Mouse (Mus musculus) neutrophil, adult 5-6 weeks (primary cell): ENCODE data around the gene Ppard. TPM values are rescaled to one million over a fixed set of nuclear protein-coding genes. Genes with fewer than 3 reads are reported as not detected.
A peak's percentile ranks its signal among the peaks of the same experiment; 100 is the strongest.
"Not testable (repeated sequence)": the region's sequence is repeated elsewhere in the genome, so short reads cannot be mapped to it uniquely, and the experiment has no call there.

Experiments
- ATAC-seq: fragments of 151-379, 151-347 bp; 2 replicates; pipeline ENCODE4 v1.8.0; 2017; ENCODE audit warnings: mild to moderate bottlenecking, moderate TSS enrichment; ENCODE audit not compliant: insufficient number of reproducible peaks, poor library complexity, low FRiP score, severe bottlenecking; ENCODE audit errors: extremely low read depth
- total RNA-seq: library from RNA; stranded (forward); fragments of 200-1000 nt; gene quantifications from 2 replicates; pipeline ENCODE4 v1.2.3, GENCODE M21; 2017

Ppard gene
- total RNA-seq, 1 experiment from 2014 or later = 19.4 TPM

DNA sequence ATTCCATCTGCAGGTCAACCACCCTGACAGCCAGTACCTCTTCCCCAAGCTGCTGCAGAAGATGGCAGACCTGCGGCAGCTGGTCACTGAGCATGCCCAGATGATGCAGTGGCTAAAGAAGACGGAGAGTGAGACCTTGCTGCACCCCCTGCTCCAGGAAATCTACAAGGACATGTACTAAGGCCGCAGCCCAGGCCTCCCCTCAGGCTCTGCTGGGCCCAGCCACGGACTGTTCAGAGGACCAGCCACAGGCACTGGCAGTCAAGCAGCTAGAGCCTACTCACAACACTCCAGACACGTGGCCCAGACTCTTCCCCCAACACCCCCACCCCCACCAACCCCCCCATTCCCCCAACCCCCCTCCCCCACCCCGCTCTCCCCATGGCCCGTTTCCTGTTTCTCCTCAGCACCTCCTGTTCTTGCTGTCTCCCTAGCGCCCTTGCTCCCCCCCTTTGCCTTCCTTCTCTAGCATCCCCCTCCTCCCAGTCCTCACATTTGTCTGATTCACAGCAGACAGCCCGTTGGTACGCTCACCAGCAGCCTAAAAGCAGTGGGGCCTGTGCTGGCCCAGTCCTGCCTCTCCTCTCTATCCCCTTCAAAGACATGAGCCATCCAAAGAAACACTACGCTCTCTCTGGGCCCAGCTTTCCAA, 67.3 kb downstream of the Ppard start:
- ATAC-seq = no peak

DNA sequence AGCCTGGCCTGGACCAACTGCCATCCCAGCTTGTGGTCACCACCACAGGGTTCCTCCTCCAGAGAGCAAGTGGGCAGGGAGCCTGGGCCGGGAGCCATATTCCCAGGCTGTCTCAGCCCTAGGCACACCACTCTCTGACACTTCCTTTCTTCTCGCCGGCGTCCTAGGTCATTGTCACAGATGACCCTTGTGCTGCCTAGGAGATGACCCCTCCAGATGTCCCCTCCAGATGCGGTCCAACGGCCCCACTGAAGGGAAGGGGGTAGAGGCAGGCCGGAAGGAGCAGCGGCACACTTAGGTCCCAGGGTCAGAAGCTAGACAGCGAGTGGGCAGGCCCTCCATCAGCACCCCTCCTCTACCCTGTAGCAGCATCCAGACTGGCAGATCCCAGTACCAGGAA, 67.8 kb downstream of the Ppard start:
- ATAC-seq = no peak

DNA sequence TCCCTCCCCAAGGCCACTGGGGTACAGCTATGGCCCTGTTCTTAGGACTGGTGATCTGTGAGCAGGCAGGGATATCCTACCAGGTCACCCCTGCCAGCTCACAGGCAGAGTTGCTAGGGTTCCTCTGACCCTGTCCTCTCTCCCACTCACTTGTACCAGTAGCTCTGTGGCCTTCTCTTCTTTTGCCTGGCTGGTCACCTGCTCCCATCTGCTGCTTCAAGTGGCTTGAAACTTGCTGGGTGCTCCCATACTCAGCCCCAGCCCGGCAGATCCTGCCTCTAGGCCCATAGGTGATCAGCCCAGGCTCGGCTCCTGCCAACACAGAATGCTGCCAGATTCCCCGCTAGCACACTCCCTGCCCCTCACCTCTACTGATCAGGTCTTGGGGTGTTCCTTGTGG, 68.3 kb downstream of the Ppard start:
- no peak for ATAC-seq

DNA sequence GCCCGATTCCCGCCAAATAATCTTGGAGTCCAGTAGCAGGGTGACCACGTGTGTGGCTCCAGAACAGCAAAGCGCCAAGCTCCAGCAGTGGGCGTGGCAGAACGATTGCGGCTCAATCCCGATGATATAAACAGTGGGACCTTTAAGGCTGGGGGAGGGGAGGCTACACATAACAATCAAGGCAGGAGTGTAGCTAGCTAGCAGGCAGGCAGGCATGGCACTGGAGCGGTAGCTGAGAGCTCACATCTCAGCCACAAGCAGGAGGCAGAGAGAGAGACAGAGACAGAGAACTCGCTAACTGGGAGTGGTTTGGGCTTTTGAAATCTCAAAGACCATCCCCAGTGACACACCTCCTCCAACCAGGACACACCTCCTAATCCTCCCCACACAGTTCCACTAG, 72.7 kb downstream of the Ppard start:
- ATAC-seq = no peak

DNA sequence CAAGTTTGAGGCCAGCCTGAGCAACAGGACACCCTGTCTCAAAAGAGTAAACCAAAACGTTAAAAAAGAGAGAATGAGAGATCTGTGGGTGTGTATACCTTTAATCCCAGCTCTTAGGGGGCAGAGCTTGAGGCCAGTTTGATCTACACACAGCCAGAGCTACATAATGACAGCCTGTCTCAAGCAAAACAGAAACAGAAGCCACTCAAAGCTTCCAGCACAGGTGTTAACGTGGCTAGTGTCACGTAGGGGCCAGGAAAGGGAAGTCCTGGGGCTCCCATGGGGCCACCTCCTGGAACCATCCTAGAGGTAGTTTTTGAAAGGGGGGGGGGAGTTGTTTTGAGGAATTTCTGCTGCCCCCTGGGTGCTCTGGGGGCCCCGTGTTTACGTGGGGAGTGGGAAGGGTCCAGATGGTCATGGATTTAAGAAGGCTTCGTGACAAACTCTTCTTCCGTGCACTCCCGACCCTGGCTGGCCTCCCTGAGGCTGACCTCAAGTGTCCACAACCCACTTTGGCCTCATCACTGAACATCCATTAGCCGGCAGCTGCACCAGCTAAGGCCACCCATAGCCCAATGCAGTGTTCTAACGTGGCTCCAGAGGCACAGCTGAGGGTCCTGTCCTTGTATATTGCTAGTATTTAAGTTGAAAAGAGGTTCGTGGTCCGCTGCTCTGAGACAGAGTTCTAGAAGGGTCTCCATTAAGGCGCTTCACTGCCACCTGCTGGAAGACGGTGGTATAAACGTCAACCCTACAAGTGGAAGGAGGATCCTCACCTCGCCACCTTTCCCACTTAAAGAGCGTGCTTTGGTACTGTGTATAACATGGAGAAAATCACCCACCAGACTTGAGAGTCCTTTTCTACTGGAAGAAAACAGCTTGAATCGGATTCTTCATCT, 76.0 kb downstream of the Ppard start:
- peak; percentile 58 for ATAC-seq

DNA sequence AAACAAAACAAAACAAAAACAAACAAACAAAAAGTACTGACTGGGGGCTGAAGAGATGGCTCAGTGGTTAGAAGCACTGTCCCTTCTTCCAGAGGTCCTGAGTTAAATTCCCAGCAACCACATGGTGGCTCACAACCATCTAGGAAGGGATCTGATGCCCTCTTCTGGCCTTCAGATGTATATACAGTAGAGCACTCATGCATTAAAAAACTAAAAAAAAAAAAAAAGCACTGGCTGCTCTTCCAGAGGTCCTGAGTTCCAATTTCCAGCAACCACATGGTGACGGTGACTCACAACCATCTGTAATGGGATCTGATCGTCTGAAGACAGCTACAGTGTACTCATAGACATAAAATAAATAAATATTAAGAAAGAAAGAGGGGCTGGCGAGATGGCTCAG, 78.3 kb downstream of the Ppard start:
- no peak for ATAC-seq

DNA sequence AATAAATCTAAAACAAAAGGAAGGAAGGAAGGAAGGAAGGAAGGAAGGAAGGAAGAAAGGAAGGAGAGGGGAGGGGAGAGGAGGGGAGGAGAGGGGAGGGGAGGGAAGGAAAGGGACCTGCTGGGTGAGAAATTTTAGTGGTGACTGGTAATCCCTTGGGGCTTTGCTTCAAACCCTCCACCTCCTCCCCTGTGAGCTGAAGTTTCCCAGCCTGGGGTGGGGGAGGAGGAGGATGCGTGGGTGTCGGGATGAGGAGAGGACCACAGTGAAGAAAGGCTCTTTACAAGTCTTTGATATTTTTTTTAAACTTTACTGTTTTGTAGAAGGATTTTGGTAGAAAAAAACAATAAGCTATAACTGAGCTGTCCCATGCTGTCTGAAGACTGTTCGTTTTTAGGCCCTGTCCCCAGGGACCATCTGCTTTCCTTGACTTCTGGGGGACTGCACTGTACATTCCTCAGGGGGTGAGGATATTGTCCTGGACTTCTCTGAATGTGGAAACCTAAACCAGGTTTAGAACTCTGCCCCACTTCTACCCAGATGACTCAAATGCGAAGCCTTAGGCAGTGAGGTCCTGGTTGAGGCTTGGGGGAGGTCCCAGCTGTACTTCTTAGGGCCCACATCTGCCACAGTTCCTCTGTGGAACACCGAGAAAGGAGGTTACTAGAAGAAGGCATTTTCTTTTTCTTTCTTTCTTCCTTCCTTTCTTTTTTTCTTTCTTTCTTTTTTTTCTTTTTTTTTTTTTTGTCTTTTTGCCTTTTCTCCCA, 79.0 kb downstream of the Ppard start:
- no peak for ATAC-seq

DNA sequence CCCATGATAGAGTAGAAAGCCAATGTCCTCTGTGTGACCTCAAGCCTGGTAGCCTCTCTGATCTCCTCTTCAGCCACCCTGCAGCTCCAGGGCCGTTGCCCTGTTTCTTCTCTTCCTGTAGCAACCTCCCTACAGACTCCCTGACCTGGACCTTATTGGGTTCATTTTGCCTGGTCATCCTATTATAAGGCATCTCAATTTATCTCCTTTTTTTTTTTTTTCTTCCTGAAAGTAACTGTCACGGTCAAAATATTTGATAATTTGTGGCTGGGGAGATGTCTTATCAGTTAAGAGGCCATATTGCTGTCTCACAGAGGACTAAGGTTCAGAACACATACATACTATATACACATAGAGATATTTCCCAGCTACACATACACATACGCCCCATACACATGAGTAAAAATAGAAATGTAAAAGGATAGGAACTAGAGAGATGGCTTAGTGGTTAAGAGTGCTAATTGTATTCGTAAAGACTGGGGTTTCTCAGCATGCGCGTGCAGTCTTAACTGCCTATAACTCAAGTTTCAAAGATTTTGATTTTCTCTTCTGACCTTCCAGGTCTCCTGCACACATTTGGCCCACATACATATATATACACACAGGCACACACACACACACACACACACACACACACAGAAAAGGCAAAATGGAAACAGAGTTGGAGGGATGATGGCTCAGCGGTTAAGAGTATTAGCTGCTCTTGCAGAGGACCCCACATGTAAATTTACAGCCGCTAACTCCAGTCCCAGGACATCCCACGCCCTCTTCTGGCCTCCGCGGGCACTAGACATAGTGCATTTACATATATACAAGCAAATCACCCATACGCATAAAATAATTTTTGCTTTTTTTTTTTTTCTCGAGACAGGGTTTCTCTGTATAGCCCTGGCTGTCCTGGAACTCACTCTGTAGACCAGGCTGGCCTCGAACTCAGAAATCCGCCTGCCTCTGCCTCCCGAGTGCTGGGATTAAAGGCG, 80.0 kb downstream of the Ppard start:
- ATAC-seq = no peak

DNA sequence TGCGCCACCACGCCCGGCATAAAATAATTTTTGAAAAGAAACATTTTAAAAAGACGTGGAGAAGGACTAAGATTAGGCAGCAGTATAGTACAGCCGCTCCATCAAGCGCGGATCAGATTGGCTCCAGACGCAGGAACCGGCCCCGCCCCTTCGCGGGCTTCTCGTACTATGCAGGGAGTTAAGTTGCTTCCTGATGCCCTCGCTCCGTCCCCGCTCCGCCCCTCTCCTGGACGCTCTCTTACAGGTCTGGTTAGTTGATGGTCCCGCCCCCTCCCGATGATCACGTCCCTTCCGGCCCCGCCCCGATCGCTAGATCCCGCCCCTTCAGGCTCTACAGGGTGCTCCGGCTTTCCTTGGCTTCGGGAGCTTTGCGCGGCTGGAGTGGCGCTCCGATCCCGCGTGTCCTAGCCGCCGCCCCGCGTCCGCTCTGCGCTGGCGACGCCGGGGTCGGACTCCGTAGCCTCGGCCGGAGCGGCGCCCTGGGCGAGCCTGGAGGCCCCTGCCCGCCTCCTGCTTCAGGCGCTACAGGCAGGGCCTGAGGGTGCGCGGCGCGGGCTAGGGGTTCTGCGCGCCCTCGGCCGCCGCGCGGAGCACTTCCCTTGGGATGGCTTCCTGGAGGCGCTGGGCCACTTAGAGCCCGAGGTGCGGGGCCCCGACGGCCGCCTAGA, 80.8 kb downstream of the Ppard start, which contains the start of gene Fance:
Fance (plus strand) TSS at position 308 of the 668 bp plus-strand sequence.
- ATAC-seq = peak; percentile 95

DNA sequence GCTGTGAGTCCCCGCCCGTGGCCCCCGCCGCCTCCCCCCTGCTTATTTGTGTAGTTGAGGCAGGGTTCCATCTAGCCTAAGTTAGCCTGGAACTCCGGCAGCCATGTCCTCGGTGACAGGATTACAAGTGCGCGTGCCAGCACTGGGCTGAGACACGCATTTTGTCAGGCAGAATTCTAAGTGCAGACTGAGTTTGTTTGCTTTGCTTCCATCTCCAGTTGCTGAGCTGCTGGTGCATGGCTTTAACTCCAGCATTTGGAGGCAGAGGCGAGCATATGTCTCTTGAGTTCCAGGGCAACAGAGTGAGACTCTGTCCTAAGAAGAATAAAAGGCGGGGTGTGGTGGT, 81.4 kb downstream of the Ppard start:
- ATAC-seq = no peak

DNA sequence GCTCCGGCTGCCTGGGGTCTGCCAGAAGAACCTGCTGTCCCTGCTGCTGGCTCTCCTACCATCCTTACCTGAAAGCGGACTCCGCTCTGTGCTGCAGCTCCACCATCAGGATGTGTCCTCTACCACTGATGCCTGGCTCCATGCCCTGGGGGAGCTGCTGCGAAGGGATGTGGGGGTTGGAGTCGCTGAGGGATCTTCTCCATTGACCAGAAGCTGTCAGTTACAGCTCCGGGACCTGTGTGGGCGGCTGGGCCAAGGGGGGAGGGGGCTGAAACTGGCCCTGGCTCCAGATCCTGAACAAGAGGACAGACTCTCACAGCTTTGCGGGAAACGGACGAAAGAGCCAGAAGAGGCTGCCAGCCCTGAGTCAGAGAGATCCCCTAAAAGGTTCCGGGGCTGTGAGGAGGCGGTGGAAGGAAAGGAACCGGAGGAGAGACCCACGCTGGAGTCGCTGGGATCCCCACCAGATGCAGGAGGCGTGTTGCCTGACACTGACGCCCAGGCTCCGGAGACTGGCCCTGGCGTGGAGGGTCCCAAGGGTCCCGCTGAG, 83.2 kb downstream of the Ppard start:
- ATAC-seq = no peak

DNA sequence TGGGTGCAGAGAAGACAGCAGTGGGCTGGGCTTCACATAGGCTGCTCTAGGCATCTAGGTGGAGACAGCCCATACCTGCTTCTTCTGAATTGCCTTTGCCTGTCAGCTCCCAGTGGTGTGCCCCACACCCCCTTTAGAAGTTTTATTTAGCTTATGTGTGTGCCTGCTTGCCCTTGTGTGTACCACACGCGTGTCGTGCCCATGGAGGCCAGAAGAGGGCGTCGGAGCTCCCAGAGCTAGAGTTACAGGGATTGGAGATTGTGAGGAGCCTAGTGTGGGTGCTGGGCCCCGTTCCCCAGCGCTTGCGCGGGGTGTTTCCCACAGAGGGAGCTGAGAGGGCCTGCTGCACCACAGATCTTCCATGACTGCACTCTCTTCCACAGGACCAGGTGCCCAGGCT, 84.0 kb downstream of the Ppard start:
- no peak for ATAC-seq

DNA sequence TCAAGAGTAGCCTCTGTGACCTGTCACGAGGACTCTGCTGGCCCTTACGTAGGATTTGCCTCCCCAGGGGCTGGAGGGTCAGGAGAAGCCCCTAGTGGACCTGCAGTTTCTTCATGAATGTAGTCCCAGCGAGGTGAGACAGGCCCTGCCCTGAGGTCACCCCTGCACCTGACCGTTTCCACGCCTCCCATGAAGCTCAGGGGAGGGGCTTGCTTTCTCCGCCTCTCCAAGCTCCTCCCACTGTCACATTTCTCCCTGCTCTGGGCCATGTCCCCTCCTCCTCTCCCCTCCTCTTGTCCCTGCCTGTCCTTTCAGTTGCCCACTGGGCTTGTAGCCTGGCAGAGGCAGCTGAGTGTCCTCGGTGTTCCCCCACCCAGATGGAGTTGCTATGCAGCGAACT, 84.6 kb downstream of the Ppard start:
- no peak for ATAC-seq

DNA sequence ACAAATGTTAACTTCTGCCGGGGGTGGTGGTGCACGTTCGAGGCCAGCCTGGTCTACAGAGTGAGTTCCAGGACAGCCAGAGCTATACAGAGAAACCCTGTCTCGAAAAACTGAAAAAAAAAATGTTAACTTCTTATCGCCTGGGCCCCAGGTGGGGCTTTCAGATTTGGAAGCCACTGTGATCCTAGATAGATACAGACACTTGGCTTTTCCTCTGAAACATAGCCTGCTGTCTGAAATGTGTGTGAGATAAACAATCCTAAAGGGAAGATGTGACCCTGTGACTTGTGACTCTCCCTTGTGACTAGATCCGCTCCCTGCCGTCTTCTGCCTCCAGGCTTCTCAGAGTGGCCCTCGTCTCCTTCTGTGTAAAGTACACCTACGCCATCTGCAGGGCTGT, 85.2 kb downstream of the Ppard start:
- no peak for ATAC-seq

DNA sequence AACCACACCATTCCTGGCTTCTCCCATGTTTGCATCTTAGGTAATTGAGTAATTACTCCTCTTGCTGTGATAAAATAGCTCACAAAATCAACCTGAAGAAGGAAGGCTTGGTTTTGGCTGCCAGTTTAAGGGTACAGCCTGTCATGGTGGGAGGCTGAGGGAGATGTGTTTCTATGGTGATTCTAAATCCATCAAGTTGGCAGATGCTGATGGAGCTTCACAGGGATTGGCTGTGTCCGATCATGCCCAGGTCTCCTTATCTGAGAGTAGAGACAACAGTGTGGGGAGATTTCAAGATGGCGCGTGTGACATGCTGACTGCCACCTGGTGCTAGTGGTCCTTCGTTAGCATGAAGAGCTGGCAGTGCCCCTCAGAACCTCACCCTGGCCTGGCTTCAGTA, 89.2 kb downstream of the Ppard start:
- no peak for ATAC-seq

DNA sequence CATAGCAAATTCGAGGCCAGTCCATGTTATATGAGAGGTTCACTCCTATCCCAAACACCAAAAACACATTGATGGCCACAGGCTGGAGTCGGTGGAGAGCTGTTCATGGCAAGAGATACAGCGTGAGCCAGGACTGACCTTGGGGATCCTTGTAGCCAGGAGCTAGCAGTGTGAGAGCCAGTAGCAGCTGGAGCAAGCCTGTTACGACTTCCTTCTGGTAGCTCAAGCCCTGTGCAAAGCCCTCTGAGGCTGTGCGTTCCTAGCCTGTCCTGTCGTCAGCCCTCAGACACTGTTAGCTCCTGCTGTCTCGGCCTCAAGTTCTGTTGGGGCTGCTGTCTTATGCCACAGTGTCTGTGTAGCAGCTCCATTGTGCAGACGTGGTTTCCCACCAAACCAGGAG, 91.3 kb downstream of the Ppard start:
- no peak for ATAC-seq

DNA sequence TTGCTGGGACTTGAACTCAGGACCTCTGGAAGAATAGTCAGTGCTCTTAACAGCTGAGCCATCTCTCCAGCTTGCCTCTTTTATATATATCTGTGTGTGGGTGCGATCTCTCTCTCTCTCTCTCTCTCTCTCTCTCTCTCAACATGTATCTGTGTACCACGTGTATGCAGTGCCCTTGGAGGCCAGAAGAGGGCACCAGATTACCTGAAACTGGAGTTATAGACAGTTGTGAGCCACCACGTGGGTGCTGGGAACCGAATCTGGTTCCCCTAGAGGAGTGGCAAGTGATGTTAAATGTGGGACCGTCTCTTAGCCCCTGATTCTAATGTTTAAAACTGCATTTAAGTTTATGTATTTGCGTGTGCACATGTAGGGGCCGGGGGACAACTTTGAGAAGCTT, 91.9 kb downstream of the Ppard start:
- ATAC-seq = not testable (repeated sequence)

DNA sequence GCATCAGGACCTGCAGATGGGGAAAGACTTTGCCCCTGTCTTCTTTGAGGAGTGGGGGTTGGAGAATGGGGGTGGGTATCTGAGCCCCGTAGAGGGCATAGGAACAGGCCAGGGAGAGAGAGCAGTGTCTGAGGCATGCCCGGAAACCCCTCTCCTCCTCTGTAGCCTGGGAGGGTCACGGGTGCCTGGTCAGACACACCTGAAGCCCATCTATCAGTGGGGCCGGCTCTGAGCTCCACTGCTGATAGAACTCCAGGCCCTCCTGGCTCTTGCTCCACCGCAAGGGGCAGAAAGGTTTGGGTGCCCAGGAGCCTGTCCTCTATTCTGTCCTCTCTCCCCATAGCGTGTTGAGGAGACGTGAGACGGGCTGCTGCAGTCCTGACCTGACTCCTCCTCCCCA, 93.3 kb downstream of the Ppard start:
- no peak for ATAC-seq
